13 mouse cellular contexts compared by ENCODE assay signal in the genomic region with DNA sequence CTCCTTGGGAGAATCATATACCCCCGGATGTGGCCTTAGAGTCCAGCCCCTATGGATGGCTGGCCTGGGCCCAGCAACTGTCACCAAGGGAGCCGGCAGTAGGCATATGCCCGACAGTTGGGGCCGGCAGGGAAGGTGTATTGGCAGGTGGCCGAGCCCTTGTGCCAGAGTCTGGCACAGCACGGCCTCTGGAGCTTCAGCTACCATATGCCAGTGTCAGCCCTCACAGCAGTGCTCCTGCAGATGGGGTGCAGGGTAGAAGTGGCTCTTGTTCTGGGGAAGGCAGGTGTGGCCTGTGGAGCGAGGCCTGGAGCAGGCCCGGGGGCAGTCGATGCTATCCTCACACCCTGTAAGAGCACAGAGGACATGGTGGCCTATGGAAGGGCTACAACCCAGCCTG. TPM values are rescaled to one million over a fixed set of nuclear protein-coding genes. Genes with fewer than 3 reads are reported as not detected.
A peak's percentile ranks its signal among the peaks of the same experiment; 100 is the strongest.
DNase-seq lines count a peak whose midpoint lies in the region; ATAC-seq and TF ChIP-seq lines count a peak whose summit lies in the region.
"Had no signal": no experiment of that assay in that cellular context is flagged by ENCODE, and none has a peak within 500 bp of the region (broad histone marks: within the 10 kb centered on the region; RNA-seq: fewer than 3 reads in every experiment).

No protein-coding gene starts in this region.

- intact Hi-C loops in left cerebral cortex, postnatal 25 days (cut with DNase I) = no loop called here

- H3K27me3 ChIP-seq in liver, embryonic 12.5 days (replicated peaks) = 0 out of 2 replicates have a peak, but pooled peaks cover 7% of the 10 kb centered on the region
- no peaks in the 10 kb centered on the region for H3K27me3 ChIP-seq in liver, embryonic 11.5 days (replicated peaks; ENCODE audit: control insufficient read depth, insufficient read depth, low read length)
- no peaks in the 10 kb centered on the region for H3K27me3 ChIP-seq in forebrain, postnatal 0 days (ENCODE audit: insufficient read depth, low read length)
- no peaks in the 10 kb centered on the region for H3K27me3 ChIP-seq in midbrain, postnatal 0 days (ENCODE audit: insufficient read depth, low read length)
- H3K27me3 ChIP-seq: intestine, embryonic 15.5 days had no signal

- H3K27ac ChIP-seq in liver, embryonic 12.5 days = 0 out of 2 replicates have a peak overlapping the region, but pooled peaks have one; percentile 30
- no peak overlapping the region for H3K27ac ChIP-seq in liver, embryonic 11.5 days (ENCODE audit: low read depth, low read length)
- no peak overlapping the region for H3K27ac ChIP-seq in forebrain, postnatal 0 days (ENCODE audit: low read depth, low read length)
- no peak overlapping the region for H3K27ac ChIP-seq in midbrain, postnatal 0 days (ENCODE audit: low read depth, low read length)
- H3K27ac ChIP-seq: heart, adult 2 months; intestine, embryonic 15.5 days; left cerebral cortex, adult 2 months had no signal

- no peak overlapping the region for H3K4me2 ChIP-seq in liver, embryonic 12.5 days
- no peak overlapping the region for H3K4me2 ChIP-seq in liver, embryonic 11.5 days
- H3K4me2 ChIP-seq in forebrain, postnatal 0 days (ENCODE audit: low read depth) = no peak overlapping the region
- no peak overlapping the region for H3K4me2 ChIP-seq in midbrain, postnatal 0 days (ENCODE audit: low read depth, low read length, poor library complexity, severe bottlenecking)
- H3K4me2 ChIP-seq: intestine, embryonic 15.5 days had no signal

- no peaks in the 10 kb centered on the region for H3K36me3 ChIP-seq in liver, embryonic 12.5 days
- no peaks in the 10 kb centered on the region for H3K36me3 ChIP-seq in liver, embryonic 11.5 days (ENCODE audit: control insufficient read depth, insufficient read depth, low read length)
- H3K36me3 ChIP-seq in forebrain, postnatal 0 days (ENCODE audit: insufficient read depth) = no peaks in the 10 kb centered on the region
- no peaks in the 10 kb centered on the region for H3K36me3 ChIP-seq in midbrain, postnatal 0 days (ENCODE audit: insufficient read depth, low read length)
- H3K36me3 ChIP-seq: intestine, embryonic 15.5 days had no signal

- no peak for ATAC-seq in liver, embryonic 12.5 days
- ATAC-seq in liver, embryonic 11.5 days (replicated peaks; ENCODE audit: low FRiP score) = no peak
- ATAC-seq in forebrain, postnatal 0 days = peak; percentile 51
- ATAC-seq in midbrain, postnatal 0 days (ENCODE audit: low FRiP score) = peak; percentile 39; the same call in 1 of the 2 replicates
- ATAC-seq: intestine, embryonic 15.5 days had no signal

- WGBS in liver, embryonic 12.5 days (ENCODE audit: insufficient replicate concordance) = 82% methylated on average over 9 of the region's 9 CpGs
- WGBS in liver, embryonic 11.5 days = 87% methylated on average over 9 of the region's 9 CpGs
- 53% methylated on average over 9 of the region's 9 CpGs for WGBS in forebrain, postnatal 0 days
- WGBS in midbrain, postnatal 0 days = 69% methylated on average over 9 of the region's 9 CpGs

- no peak overlapping the region for H3K4me3 ChIP-seq in liver, embryonic 12.5 days
- H3K4me3 ChIP-seq in liver, embryonic 11.5 days (ENCODE audit: low read depth, low read length) = no peak overlapping the region
- no peak overlapping the region for H3K4me3 ChIP-seq in forebrain, postnatal 0 days (ENCODE audit: low read depth, low read length)
- no peak overlapping the region for H3K4me3 ChIP-seq in midbrain, postnatal 0 days (ENCODE audit: low read depth, low read length)
- H3K4me3 ChIP-seq: heart, adult 2 months; intestine, embryonic 15.5 days; left cerebral cortex, adult 2 months had no signal

- H3K4me1 ChIP-seq in liver, embryonic 12.5 days = peaks cover 90% of the 10 kb centered on the region
- peaks cover 51% of the 10 kb centered on the region for H3K4me1 ChIP-seq in liver, embryonic 11.5 days (replicated peaks; ENCODE audit: control insufficient read depth, insufficient read depth, low read length)
- H3K4me1 ChIP-seq in forebrain, postnatal 0 days (ENCODE audit: insufficient read depth) = peaks cover 4% of the 10 kb centered on the region; the same call in 1 of the 2 replicates
- 0 out of 2 replicates have a peak, but pooled peaks cover 11% of the 10 kb centered on the region for H3K4me1 ChIP-seq in midbrain, postnatal 0 days (ENCODE audit: insufficient read depth, low read length)

- no peak overlapping the region for H3K9ac ChIP-seq in liver, embryonic 12.5 days
- no peak overlapping the region for H3K9ac ChIP-seq in liver, embryonic 11.5 days (ENCODE audit: low read depth, low read length)
- H3K9ac ChIP-seq in forebrain, postnatal 0 days = no peak overlapping the region
- H3K9ac ChIP-seq in midbrain, postnatal 0 days (replicated peaks; ENCODE audit: low read length, poor library complexity, severe bottlenecking) = no peak overlapping the region
- H3K9ac ChIP-seq: intestine, embryonic 15.5 days had no signal

- H3K9me3 ChIP-seq in liver, embryonic 12.5 days (replicated peaks) = no peaks in the 10 kb centered on the region
- no peaks in the 10 kb centered on the region for H3K9me3 ChIP-seq in liver, embryonic 11.5 days (ENCODE audit: control insufficient read depth, low read length)
- H3K9me3 ChIP-seq in forebrain, postnatal 0 days (ENCODE audit: low read length) = no peaks in the 10 kb centered on the region
- H3K9me3 ChIP-seq in midbrain, postnatal 0 days (ENCODE audit: low read length) = no peaks in the 10 kb centered on the region
- H3K9me3 ChIP-seq: intestine, embryonic 15.5 days had no signal

- no peak for DNase-seq in liver, embryonic 11.5 days (ENCODE audit: low spot score)
- DNase-seq in cerebellum, adult 9-10 months = peak; percentile 98
- DNase-seq in forebrain, postnatal 0 days = no peak
- DNase-seq in midbrain, postnatal 0 days (ENCODE audit: low spot score) = peak; percentile 72
- DNase-seq in adrenal gland, postnatal 4 days (ENCODE audit: low spot score in 2 of 2) = no peak
- DNase-seq in kidney, postnatal 36 days = no peak
- DNase-seq in left cerebral cortex, postnatal 25 days (ENCODE audit: low spot score in 2 of 2) = no peak
- DNase-seq: heart, adult 2 months; lung, postnatal 10 days; right cerebral cortex, postnatal 4 days had no signal

- no peak for TF ChIP-seq CTCF in forebrain, postnatal 0 days (IDR thresholded peaks at IDR 0.05; ENCODE audit: low read depth)
- TF ChIP-seq CTCF in midbrain, postnatal 0 days (IDR thresholded peaks at IDR 0.05) = no peak

RNA-seq across cellular contexts. Expression of a gene that starts 28.2 kb away (rescaled TPM):
- polyA plus RNA-seq in liver, embryonic 12.5 days (2016; fragmentation: Nextera tagmentation; extraction: Ambion mirVana) = 42.7 and 45.7 TPM in 2 replicates
- polyA plus RNA-seq in liver, embryonic 11.5 days (2014; fragmentation: Nextera tagmentation; extraction: Ambion mirVana) = 64.9 and 66.2 TPM in 2 replicates
- 19.7 and 21.0 TPM in 2 replicates for total RNA-seq in forebrain, postnatal 0 days (2014; rRNA removed)
- 59.6 and 69.3 TPM in 2 replicates for polyA plus RNA-seq in forebrain, postnatal 0 days (2015; fragmentation: Nextera tagmentation; extraction: Ambion mirVana)
- 21.8 and 22.8 TPM in 2 replicates for total RNA-seq in midbrain, postnatal 0 days (2014; rRNA removed)
- 56.0 and 62.8 TPM in 2 replicates for polyA plus RNA-seq in midbrain, postnatal 0 days (2015; fragmentation: Nextera tagmentation; extraction: Ambion mirVana)
- total RNA-seq in adrenal gland, postnatal 4 days (2021) = 10 to 100 TPM; 26.2 to 29.8 TPM
- 10 to 100 TPM; 29.4 to 29.8 TPM for total RNA-seq in left cerebral cortex, postnatal 25 days (2021)

Comparison
In these comparisons a context has a peak if more than half of its experiments do, and no peak if none do; other contexts are left out.
1. ATAC-seq: peak in forebrain, postnatal 0 days (single experiment) and midbrain, postnatal 0 days (single experiment); none in liver, embryonic 12.5 days (single experiment) and liver, embryonic 11.5 days (single experiment).
2. DNase-seq: peak in cerebellum, adult 9-10 months (single experiment) and midbrain, postnatal 0 days (single experiment); none in liver, embryonic 11.5 days (single experiment), forebrain, postnatal 0 days (single experiment), adrenal gland, postnatal 4 days (0 of 2), kidney, postnatal 36 days (0 of 2) and left cerebral cortex, postnatal 25 days (0 of 2).